Mouse (Mus musculus) layer of hippocampus, postnatal 10 days (tissue): ENCODE results near the gene Plch1. TPM values are rescaled to one million over a fixed set of nuclear protein-coding genes. Genes with fewer than 3 reads are reported as not detected.

ENCODE experiments used
- DNase-seq, 2 experiments: peaks; one replicate each; pipeline ENCODE4 v3.0.0; 2021; ENCODE audit warnings: low spot score in 2 of 2
- total RNA-seq, 2 experiments: library from RNA; stranded (reverse); gene quantifications; 2 replicates each; pipeline ENCODE4 v1.2.3; 2021

The Plch1 gene
- total RNA-seq, 2 experiments from 2014 or later = 6.0 to 9.6 TPM

DNA sequence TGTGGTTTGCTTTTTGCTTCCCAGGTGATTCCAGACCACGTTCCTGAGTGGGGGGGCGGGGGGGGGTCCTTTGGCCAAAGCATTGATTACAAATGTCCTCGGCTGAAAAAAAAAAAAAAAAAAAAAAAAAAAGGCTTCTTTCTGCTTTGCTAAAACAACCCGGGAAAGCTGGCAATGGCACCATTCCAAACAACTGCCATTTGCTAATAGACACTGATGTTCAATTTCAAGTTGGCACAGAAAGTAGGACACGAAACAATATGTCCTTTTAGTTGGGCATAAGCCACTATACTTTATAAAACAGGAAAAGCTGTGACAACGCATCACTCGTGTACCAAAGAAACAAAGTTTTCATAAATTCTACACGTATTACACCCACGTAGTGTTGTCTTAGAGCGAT lies 36.6 kb downstream of the Plch1 start:
- peak; percentile 29 to 39 for DNase-seq

DNA sequence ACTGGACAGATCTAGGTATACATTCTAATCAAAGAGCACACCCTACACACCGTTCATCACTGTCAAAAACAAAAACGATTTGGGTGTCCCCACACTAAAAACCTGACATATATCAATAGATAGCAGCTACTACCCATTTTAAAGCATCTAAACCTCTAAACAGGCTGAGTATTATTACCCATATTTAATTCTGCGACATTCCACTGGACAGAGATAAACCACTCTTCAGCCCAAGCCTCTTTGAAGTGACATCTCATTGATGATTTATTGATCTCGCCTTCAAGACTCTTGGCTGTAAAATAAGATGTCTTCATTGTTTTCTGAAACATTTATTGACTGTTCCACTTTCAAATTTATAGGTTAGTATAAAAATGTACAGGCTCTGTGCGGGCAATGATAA lies 46.4 kb downstream of the Plch1 start:
- DNase-seq = no peak

GRCm38 (mm10) chr3:63851125-63851698 lies 48.1 kb downstream of the Plch1 start:
- DNase-seq = peak in 1 of 2 experiments; percentile 21

DNA sequence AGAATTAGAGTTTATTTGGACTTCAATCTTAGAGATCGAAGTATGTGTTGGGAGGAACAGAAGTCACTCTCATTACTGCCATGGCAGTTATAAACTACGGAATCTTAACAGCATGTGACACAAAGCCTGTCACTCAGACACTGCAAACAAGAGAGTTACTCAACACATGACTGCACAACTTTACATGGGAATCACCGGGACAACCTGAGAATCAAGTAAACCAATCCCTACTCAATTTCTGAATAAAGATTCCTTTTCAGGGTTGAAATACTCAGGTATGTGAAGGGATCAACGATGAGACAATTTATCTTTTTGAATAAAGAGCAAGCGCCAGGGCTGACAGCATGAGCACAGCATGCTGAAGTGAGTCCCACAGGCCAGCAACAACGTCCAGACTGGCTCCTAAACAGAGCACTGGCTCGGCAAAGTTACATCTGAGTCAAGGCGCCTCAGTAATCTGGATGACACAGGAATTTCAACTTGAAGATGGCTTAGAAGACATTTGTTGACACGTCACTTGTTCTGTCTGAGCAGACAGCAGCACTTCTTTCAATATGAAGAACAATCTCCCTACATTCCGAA lies 49.4 kb downstream of the Plch1 start:
- DNase-seq = no peak

DNA sequence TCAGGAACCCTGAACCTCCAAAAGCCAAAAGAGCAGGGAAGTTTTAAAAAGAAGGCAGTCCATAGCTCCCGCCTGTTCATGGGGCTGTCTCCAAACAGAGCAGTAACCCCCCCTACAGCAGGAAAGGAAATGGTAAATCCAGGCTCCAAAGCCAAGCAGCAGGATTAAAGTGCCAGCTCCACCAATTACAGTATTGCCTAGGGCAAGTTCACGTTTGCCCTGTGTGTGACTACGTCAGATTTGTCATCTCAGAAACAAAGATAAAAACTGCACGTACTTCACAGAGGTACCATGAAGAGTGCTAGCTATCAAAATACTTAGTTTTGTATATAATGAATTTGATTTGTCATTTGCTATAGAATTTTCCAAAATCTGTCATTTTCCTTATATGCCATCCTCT lies 55.1 kb downstream of the Plch1 start:
- DNase-seq = no peak

DNA sequence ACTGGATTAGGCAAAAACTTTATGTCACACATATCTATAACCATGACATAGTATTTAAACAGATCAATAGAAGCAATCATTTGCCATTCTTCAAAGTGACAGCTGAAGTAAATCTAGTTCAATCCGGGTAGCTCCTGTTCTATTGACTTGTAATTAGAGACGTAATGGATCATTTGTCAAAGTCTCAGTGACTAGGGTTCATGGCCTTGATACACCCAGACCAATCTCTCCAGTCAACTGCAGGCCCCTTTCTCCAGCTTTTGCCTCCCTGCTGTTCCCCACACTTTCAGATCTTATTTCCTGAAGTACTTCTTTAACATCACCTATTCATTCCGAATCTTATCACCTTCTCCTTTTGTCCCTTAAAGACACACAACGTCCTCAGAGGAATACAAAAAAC lies 56.8 kb downstream of the Plch1 start:
- DNase-seq = no peak

GRCm38 (mm10) chr3:63837750-63838149 lies 61.5 kb downstream of the Plch1 start:
- DNase-seq = no peak

DNA sequence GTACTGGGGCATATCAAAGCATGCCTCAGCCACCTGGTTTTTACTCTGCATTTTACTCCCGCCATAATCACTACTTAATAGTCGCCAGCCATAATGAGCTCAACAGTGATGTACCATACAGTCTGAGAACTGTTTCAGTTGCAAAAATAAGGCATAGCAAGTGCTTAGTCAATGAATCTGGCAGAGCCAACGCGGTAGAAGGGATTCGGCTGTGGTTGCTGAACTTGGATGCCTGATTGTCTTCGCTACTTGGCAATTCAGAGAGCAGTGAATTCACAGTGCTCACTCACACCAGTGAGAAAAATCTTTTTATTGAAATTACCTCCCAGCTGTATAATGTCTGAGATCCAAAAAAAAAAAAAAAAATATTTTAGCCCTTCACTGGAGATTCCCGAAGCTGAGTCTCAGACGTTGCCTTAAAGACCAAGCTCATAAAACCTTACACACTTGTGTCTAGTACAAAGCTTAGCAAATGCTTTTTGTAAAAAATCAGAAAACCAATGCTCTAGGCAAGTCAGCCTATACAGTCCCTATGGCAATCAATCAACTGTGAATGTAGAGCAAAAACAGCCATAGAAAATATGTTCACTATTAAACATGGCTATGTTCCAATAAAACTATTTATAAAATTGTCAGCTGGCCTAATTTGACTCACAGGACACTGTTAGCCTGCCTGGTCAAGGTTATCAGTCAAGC lies 62.2 kb downstream of the Plch1 start:
- no peak for DNase-seq

GRCm38 (mm10) chr3:63835816-63836215 lies 63.5 kb downstream of the Plch1 start:
- DNase-seq = no peak

DNA sequence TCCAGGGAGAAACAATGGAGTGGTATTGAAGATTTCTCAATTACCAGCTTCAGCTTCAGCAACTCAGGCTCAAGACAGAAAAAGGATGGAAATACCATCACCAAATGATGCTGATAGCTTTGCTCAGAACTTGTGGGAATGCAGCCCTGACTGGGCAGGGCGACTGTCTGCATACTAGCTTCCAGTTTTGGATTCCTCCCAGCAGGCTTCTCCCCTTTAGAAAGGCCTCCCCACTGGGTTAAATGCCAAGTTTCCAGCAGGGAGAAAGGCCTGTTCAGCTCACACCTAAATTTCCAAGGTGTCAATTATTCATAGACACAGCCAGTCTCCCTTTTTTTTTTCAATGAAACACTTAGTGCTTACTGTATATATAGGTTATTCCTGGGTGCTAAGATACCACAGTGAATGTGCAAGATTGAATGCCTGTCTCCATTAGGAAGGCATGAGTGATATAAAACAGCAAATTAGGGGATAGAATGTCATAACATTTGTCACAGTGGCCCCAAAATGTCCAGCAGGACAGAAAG lies 75.3 kb downstream of the Plch1 start:
- DNase-seq = no peak

DNA sequence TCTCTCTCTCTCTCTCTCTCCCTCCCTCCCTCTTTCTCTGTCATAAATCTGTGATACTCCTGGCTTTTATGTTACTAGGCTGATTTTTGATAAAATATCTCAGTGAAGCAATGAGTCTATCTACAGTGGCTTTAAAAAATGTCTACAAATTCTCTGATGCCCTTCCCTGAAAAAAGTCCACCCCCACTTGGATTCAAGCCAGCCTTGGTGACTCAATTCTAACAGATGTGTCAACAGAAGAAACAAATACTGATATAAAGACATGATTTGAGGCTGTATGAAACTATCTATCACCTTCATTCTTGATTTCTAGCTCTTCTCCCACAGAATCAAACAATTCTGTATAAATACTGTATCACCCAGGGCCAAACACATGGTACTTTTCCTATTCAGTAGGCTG lies 76.6 kb downstream of the Plch1 start:
- no peak for DNase-seq

- DNase-seq = no peak
These were observed 84.1 kb downstream of the Plch1 start for GRCm38 (mm10) chr3:63815131-63815530.

DNA sequence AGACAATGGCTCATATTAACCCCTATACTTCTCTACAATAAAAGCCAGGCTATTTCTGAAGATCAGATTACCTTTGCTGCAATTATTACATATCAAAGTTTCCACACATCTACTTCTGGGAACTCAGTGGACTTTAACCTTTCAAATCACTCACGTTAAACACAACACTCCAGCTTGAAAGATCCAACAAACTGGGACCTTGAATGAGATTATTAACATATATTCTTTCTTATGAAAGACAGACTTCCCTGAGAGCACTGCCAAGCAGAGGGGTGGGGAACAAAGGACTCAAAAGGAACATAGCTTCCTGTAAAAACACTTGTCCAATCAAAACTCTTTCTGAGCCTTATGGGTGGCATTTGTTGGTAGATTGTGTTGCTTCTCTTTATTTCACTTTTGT lies 85.1 kb downstream of the Plch1 start:
- DNase-seq = no peak

DNA sequence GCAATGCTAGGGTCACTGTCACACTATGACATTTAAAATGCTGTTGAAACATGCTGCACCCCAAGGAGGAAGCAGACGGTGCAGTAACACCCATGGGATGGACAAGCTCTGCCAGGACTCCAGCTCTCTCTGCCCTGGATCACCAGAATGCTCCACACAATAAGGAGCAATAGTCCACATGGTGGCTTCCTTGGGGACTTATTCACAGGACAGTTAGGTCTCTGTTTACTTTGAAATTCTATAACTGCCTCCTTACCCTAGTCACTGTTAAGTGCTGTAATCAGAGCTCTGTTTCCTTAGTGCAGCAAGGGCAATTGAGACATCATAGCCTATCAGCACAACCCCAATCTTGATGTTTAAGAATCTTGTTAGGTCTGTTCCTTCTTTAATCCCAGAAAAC lies 92.4 kb downstream of the Plch1 start:
- no peak for DNase-seq

DNA sequence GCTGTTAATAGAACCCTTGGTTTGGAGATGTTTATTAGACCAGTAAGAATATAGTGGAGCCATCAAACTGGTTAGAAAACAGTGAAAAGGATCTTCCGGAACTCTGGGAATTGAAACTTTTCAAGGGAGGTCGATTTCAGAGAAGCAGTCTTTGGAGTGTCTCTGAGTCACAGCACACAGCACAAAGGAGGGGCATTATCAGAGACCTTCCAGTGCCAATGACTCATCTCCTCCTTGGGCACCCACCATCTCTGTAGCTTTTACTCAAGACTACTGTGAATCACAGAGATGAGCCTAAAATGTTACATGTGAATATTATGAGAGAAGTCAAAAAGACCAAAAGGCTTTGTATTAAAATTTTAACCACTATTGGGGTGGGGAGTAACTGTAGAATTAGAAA lies 93.8 kb downstream of the Plch1 start:
- DNase-seq = no peak

DNA sequence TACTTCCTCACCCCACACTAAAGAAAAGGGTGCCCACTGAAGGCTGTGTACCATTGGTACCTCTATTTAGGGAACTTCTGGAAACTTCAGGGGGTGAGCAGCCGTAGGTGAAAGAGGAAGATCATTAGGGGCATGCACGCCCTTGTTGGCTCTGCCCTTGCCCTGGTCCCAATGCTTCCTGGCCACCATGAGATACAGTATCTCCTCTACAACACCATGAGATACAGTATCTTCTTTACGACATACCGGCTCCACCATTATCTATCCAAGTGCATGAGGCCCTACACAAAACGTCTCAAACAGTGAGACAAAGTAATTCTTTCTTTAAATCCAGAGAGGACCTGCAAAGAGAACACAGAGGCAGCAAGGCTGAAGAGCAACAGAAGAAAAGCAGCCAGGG lies 98.6 kb downstream of the Plch1 start:
- no peak for DNase-seq

DNA sequence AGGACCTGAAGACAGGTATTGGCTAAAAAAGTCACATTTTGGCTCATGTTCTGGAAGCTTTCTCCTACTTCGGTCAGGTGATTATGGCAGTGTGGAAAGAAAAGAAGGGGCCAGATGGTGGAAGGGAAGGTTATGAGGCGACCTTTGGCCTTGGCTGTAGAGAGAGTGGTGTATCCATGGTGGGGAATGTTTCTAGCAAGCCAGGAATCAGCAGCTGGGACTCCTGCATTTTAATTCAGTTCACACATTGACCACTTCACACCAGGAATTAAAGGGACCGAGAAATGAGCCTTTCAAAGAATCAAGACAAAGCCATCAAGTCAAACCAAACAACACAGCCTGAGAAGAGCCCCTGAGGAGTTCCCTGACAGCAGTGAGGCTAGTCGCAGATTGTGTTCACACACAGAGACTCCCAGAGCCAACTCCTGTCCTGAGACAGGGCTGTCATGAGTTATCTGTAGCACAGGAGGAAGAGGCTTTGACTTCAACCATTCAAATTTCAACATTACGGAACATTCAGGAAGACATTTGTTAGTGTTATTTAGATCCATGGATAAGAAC lies 112.4 kb downstream of the Plch1 start:
- no peak for DNase-seq

DNA sequence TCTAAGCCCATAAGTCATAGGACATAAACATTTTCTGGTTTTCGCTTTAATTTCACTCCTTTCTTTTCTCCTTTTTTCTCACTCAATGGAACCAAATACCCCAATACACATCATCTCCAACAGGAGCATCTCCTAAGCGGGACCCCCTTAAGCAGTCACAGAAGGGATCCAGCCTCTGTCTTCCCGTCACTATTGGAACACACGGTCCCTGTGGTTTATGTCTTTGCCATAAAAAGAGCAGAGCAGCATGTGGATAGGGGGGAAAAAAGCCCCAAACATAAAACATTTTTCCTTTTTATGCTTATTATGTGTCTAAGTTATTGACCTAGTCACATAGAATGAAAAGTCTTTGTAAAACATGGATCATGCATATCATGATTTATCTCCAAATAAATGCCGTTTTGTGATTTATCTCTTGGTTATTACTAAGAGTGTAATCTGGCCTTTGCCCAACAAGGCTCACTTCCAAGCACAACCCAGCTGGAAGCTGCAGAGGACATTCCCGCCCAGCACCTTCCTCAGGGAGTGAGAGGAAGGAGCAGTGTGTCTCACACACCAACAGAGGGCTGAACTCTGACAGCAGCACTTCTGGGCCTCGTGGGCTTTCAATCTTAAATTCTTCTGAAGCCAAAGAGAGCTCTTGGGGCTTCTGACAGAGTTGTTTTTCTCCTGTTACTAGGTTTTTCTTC lies 126.5 kb downstream of the Plch1 start:
- no peak for DNase-seq

DNA sequence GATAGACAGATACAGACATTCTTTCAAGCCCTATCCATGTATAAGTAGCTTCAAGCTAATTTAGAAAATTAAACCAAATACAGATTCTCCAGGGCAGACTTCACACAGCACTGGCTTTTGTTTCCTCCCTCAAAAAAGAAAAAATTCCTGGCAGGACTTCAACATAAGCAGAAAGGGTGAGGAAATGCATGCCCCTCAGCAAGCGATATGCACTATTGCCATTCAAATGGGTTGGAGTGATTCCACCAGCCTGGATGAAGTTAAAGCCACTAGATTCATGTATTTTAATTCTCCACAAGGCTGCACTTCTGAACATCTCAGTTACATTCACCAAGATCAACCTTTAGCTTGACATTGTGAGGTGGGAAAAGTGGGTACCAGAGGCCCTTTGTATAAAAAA lies 138.5 kb downstream of the Plch1 start:
- no peak for DNase-seq

GRCm38 (mm10) chr3:63740073-63740472 lies 159.2 kb downstream of the Plch1 start:
- no peak for DNase-seq

DNA sequence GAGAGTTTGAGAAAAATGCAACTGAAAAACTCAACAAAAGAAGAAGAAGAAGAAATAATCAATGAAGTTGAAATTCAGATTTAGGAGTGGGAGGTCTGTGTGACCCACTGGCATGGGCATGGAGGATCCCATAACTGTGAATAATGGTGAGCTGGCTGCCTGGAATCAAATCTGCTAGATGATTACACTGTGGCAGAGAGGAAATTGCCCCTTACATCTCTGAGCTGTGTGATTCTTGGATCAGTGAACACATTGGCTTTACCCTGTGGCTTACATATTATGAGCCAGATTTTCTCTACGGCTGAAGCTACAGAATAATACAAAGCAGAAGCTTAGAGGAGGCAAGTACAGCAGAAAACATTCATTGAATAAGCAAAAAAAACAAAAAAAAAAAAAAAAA lies 170.9 kb downstream of the Plch1 start:
- no peak for DNase-seq
